Mouse (Mus musculus): ENCODE data around the gene Btbd2. TPM values are rescaled to one million over a fixed set of nuclear protein-coding genes. Genes with fewer than 3 reads are reported as not detected.

Btbd2 gene
- total and polyA plus RNA-seq, 2 experiments from 2014 or later = 82.8 to 213 TPM

DNA sequence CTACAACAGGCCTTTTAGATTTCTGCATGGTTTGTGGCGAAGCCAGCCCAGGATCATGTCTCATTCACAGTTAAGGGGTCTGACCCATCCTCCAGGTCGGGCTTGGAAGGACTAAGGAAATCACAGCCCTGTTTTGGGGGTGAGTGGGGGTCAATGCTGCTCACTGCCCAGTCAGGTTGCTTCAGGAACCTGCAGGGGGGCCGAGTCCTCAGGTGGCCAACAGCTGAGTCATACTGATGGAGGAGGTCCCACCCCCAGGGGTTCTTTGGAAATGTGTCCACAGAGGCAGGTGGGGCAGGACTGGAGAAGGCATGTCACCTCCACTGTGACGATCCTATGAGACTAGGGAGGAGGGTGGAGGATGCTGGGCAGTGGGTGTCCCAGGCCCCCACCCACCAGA is 8.6 kb upstream of the Btbd2 start:
- ATAC-seq = no peak
- Histone ChIP-seq H3K36me3 (ENCODE audit: insufficient read depth, low read length) (peaks cover 42% of the 10 kb centered on the region), H3K27me3 (ENCODE audit: insufficient read depth, low read length) (no peaks in the 10 kb centered on the region), H3K4me1 (ENCODE audit: insufficient read depth, low read length) (peaks cover 6% of the 10 kb centered on the region; the same call in 1 of the 2 replicates), H3K9ac (replicated peaks; ENCODE audit: low read length) (no peak overlapping the region), H3K9me3 (ENCODE audit: low read length) (no peaks in the 10 kb centered on the region), H3K4me3 (ENCODE audit: low read length) (no peak overlapping the region), H3K4me2 (ENCODE audit: low read depth, low read length) (no peak overlapping the region), H3K27ac (peak overlapping the region; percentile 41; the same call in 1 of the 2 replicates)
- no peak for TF ChIP-seq CTCF (IDR thresholded peaks at IDR 0.05; ENCODE audit: low read depth)
- 76% methylated on average over 4 of the region's 4 CpGs for WGBS
- DNase-seq (ENCODE audit: low spot score) = no peak

DNA sequence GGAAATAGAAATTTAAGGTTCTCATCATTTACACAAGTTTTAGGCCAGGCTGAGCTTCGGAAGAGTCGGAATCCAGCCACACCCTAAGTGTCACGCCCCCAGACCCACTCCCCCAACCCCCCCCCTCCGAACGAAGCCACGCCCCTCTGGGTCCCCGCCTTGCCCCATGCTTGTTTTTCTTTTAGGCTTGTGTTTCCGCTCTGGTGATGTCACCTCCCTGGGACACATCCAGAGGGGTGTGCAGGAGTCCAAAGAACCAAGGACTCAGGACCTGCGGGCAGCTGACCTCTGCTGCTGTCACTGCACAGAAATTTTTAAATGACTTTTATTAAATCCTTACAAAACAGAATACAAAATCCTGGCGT is 8.1 kb upstream of the Btbd2 start:
- WGBS = 21% methylated on average over 10 of the region's 10 CpGs
- ATAC-seq = no peak

DNA sequence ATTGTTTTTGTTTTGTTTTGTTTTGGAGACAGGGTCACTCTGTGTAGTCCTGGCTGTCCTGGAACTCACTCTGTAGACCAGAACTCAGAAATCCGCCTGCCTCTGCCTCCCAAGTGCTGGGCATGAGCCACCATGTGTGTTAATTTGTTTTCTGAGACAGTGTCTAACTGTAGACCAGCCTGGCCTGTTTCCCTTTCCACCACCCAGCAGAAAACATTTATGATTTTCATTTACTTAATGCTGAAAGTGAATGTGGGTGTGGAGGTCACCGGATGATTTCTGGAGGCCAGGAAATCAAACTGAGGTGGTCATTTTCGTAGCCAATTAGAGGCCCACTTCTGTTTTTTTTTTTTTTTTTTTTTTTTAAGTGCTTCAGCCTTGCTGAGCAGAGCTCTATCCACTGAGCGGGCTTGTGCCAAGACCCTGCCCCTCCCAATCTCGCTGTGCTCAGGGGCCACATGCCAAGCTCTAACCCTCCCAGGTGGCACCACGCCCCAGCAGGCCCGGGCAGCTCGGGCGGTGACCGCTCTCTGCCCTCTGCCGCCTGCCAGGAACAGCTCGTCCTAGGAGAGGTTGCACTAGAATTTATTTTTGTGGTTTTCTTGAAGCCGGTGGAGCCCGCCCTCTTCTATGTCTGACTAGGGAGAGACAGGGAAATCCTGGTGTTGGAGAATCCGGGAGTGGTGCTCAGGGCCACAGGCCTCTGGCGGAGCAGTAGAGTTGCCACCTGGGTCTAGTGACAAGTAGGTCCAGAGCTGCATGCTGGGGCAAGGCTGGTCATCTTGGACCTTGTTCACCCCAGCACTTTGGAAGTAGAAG is 7.5 kb upstream of the Btbd2 start:
- H3K27ac ChIP-seq = peak overlapping the region; percentile 54; the same call in 1 of the 2 replicates
- 31% methylated on average over 16 of the region's 16 CpGs for whole genome bisulfite sequencing
- no peaks in the 10 kb centered on the region for H3K9me3 ChIP-seq (ENCODE audit: low read length)
- no peaks in the 10 kb centered on the region for H3K27me3 ChIP-seq (ENCODE audit: insufficient read depth, low read length)
- peaks cover 33% of the 10 kb centered on the region for H3K36me3 ChIP-seq (ENCODE audit: insufficient read depth, low read length)
- H3K4me3 ChIP-seq (ENCODE audit: low read length) = no peak overlapping the region
- peaks cover 6% of the 10 kb centered on the region; the same call in 1 of the 2 replicates for H3K4me1 ChIP-seq (ENCODE audit: insufficient read depth, low read length)
- 0 out of 2 replicates have a peak overlapping the region, but pooled peaks have one; percentile 19 for H3K4me2 ChIP-seq (ENCODE audit: low read depth, low read length)
- TF ChIP-seq CTCF (IDR thresholded peaks at IDR 0.05; ENCODE audit: low read depth) = no peak
- DNase-seq (ENCODE audit: low spot score) = peak; percentile 28
- H3K9ac ChIP-seq (replicated peaks; ENCODE audit: low read length) = no peak overlapping the region
- ATAC-seq = peak; percentile 28; the same call in 1 of the 2 replicates

More for the DNA sequence above, 8.1 kb upstream of the Btbd2 start:
- no peaks in the 10 kb centered on the region for H3K27me3 ChIP-seq (ENCODE audit: insufficient read depth, low read length)
- peak overlapping the region; percentile 54; the same call in 1 of the 2 replicates for H3K27ac ChIP-seq
- peaks cover 6% of the 10 kb centered on the region; the same call in 1 of the 2 replicates for H3K4me1 ChIP-seq (ENCODE audit: insufficient read depth, low read length)
- no peak for TF ChIP-seq CTCF (IDR thresholded peaks at IDR 0.05; ENCODE audit: low read depth)
- H3K4me2 ChIP-seq (ENCODE audit: low read depth, low read length) = 0 out of 2 replicates have a peak overlapping the region, but pooled peaks have one; percentile 19
- H3K4me3 ChIP-seq (ENCODE audit: low read length) = no peak overlapping the region
- no peaks in the 10 kb centered on the region for H3K9me3 ChIP-seq (ENCODE audit: low read length)
- H3K36me3 ChIP-seq (ENCODE audit: insufficient read depth, low read length) = peaks cover 37% of the 10 kb centered on the region
- no peak for DNase-seq (ENCODE audit: low spot score)
- no peak overlapping the region for H3K9ac ChIP-seq (replicated peaks; ENCODE audit: low read length)

DNA sequence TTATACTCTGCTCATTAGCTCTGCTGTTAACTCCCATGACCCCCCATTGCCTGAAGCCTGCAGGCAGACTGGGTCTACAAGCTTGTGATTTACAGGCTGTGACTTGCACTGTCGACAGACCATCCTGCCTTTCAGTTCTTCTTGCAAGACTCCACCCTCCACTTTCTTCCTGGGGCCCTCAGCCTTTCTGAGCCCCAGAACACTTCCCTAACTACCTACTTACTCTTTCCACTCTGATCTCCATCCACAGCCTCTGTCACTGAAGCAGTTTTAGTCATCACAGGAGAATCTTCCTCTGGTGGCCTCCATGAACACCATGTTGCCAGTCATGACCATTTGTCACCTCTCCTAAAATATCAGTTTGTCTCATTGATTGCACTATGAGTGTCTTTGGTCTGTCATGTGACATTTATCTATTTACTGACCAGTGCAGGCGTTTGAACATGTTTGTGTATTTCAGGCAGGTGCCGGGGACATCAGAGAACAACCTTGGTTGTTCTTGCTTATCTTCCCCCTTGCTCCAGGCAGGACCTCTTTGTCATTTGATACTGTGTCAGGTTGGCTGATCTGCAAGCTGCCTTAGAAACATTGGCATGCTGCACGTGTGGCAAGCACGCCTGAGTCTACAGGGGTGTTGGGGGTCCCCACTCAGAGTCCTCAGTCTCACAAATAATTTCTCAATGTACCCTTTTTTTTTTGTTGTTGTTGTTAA is 6.8 kb upstream of the Btbd2 start:
- Histone ChIP-seq H3K27ac (no peak overlapping the region), H3K4me1 (ENCODE audit: insufficient read depth, low read length) (peaks cover 6% of the 10 kb centered on the region; the same call in 1 of the 2 replicates), H3K9ac (replicated peaks; ENCODE audit: low read length) (no peak overlapping the region), H3K27me3 (ENCODE audit: insufficient read depth, low read length) (no peaks in the 10 kb centered on the region), H3K9me3 (ENCODE audit: low read length) (no peaks in the 10 kb centered on the region), H3K4me2 (ENCODE audit: low read depth, low read length) (no peak overlapping the region), H3K4me3 (ENCODE audit: low read length) (no peak overlapping the region), H3K36me3 (ENCODE audit: insufficient read depth, low read length) (peaks cover 26% of the 10 kb centered on the region)
- WGBS = 64% methylated on average over 5 of the region's 5 CpGs
- TF ChIP-seq CTCF (IDR thresholded peaks at IDR 0.05; ENCODE audit: low read depth) = no peak
- ATAC-seq = no peak
- DNase-seq (ENCODE audit: low spot score) = no peak

DNA sequence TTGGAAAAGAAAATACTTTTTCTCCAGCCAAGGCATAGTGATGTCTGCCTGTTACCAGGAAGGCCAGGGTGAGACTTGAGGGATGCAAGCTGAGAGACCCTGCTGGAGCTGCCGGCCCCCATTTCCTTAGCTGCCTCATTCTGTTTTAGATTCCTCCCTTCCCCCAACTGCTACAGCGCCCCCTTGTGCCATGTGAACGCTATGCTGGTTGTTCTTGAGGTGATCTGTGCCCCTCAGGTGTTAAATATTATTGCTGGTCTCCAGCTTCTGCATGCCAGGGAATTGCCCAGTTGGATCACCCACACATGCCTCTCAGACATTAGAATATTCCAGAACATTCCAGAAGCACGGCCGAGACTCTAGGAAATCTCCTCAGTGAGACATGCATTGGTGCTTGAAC is 4.3 kb upstream of the Btbd2 start:
- 33% methylated on average over 5 of the region's 5 CpGs for WGBS
- H3K9ac ChIP-seq (replicated peaks; ENCODE audit: low read length) = no peak overlapping the region
- H3K27me3 ChIP-seq (ENCODE audit: insufficient read depth, low read length) = no peaks in the 10 kb centered on the region
- peak; percentile 74 for TF ChIP-seq CTCF (IDR thresholded peaks at IDR 0.05; ENCODE audit: low read depth)
- peak; percentile 60 for DNase-seq (ENCODE audit: low spot score)
- no peak overlapping the region for H3K27ac ChIP-seq
- H3K4me3 ChIP-seq (ENCODE audit: low read length) = no peak overlapping the region
- no peak overlapping the region for H3K4me2 ChIP-seq (ENCODE audit: low read depth, low read length)
- peaks cover 6% of the 10 kb centered on the region; the same call in 1 of the 2 replicates for H3K4me1 ChIP-seq (ENCODE audit: insufficient read depth, low read length)
- H3K36me3 ChIP-seq (ENCODE audit: insufficient read depth, low read length) = peaks cover under 1% of the 10 kb centered on the region; the same call in 1 of the 2 replicates
- ATAC-seq = no peak
- H3K9me3 ChIP-seq (ENCODE audit: low read length) = no peaks in the 10 kb centered on the region

DNA sequence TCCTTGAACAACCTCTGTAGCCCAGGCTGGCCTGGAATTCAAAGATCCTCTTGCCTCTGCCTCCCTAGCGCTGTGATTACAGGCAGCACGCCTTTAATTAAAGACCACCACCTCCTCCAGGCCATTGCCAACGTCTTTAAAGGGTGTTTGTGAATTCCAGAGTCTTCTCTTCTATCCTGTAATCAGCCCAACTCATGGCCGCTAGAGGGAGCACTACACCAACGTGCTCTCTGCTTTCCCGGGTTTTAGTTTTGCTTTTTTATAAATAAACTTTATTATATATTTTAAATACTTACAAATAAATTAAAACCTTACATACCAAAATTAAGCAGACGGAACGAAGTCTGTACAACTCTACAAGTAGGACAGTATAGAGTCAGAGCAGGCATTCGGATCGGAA is 2.3 kb upstream of the Btbd2 start:
- H3K4me2 ChIP-seq (ENCODE audit: low read depth, low read length) = peak overlapping the region; percentile 41
- H3K4me1 ChIP-seq (ENCODE audit: insufficient read depth, low read length) = peaks cover 11% of the 10 kb centered on the region; the same call in 1 of the 2 replicates
- H3K4me3 ChIP-seq (ENCODE audit: low read length) = peak overlapping the region; percentile 18; the same call in 1 of the 2 replicates
- no peaks in the 10 kb centered on the region for H3K9me3 ChIP-seq (ENCODE audit: low read length)
- H3K9ac ChIP-seq (replicated peaks; ENCODE audit: low read length) = no peak overlapping the region
- DNase-seq (ENCODE audit: low spot score) (peak; percentile 86), ATAC-seq (no peak)
- H3K36me3 ChIP-seq (ENCODE audit: insufficient read depth, low read length) = no peaks in the 10 kb centered on the region
- WGBS = 9% methylated on average over 10 of the region's 10 CpGs
- no peaks in the 10 kb centered on the region for H3K27me3 ChIP-seq (ENCODE audit: insufficient read depth, low read length)
- no peak overlapping the region for H3K27ac ChIP-seq
- peak; percentile 79 for TF ChIP-seq CTCF (IDR thresholded peaks at IDR 0.05; ENCODE audit: low read depth)

All from hindbrain, postnatal 0 days (tissue).